Mouse (Mus musculus): ENCODE measurements around the gene Tdp1. TPM values are rescaled to one million over a fixed set of nuclear protein-coding genes. Genes with fewer than 3 reads are reported as not detected.

Tdp1 gene
- polyA plus RNA-seq, 1 experiment from 2014 or later: 69.7 TPM

- Histone ChIP-seq H3K27ac (no peak overlapping the region), H3K4me1 (peaks cover 17% of the 10 kb centered on the region; the same call in 1 of the 2 replicates), H3K4me2 (no peak overlapping the region), H3K36me3 (peaks cover 10% of the 10 kb centered on the region; the same call in 1 of the 2 replicates), H3K4me3 (no peak overlapping the region), H3K9ac (no peak overlapping the region), H3K27me3 (no peaks in the 10 kb centered on the region), H3K9me3 (no peaks in the 10 kb centered on the region)
- peak; percentile 17; the same call in 1 of the 2 replicates for ATAC-seq (ENCODE audit: borderline replicate concordance, extremely low read depth, low FRiP score, low TSS enrichment)
- 58% methylated on average over 3 of the region's 3 CpGs for WGBS
Observed at GRCm38 (mm10) chr12:99933630-99934029, 49.3 kb downstream of the Tdp1 start.

- peaks cover 10% of the 10 kb centered on the region; the same call in 1 of the 2 replicates for H3K36me3 ChIP-seq
- H3K4me2 ChIP-seq: no peak overlapping the region
- no peak for ATAC-seq (ENCODE audit: borderline replicate concordance, extremely low read depth, low FRiP score, low TSS enrichment)
- 83% methylated on average over 8 of the region's 8 CpGs for WGBS
- H3K27ac ChIP-seq: no peak overlapping the region
- H3K9ac ChIP-seq: no peak overlapping the region
- no peaks in the 10 kb centered on the region for H3K27me3 ChIP-seq
- H3K4me1 ChIP-seq: peaks cover 23% of the 10 kb centered on the region; the same call in 1 of the 2 replicates
- H3K9me3 ChIP-seq: no peaks in the 10 kb centered on the region
- H3K4me3 ChIP-seq: no peak overlapping the region
Observed at GRCm38 (mm10) chr12:99935403-99935802, 51.1 kb downstream of the Tdp1 start.

- no peaks in the 10 kb centered on the region for H3K9me3 ChIP-seq
- peaks cover 23% of the 10 kb centered on the region; the same call in 1 of the 2 replicates for H3K4me1 ChIP-seq
- 38% methylated on average over 4 of the region's 4 CpGs for WGBS
- H3K9ac ChIP-seq: no peak overlapping the region
- no peak overlapping the region; the same call in 1 of the 2 replicates for H3K4me2 ChIP-seq
- peak; percentile 92 for ATAC-seq (ENCODE audit: borderline replicate concordance, extremely low read depth, low FRiP score, low TSS enrichment)
- H3K27ac ChIP-seq: peak overlapping the region; percentile 80
- no peak overlapping the region for H3K4me3 ChIP-seq
- H3K36me3 ChIP-seq: peaks cover 15% of the 10 kb centered on the region; the same call in 1 of the 2 replicates
- no peaks in the 10 kb centered on the region for H3K27me3 ChIP-seq
Observed at GRCm38 (mm10) chr12:99938476-99938875, 54.2 kb downstream of the Tdp1 start.

GRCm38 (mm10) chr12:99939179-99939578, 54.9 kb downstream of the Tdp1 start:
- 50% methylated on average over 6 of the region's 6 CpGs for WGBS
- H3K4me1 ChIP-seq: peaks cover 21% of the 10 kb centered on the region; the same call in 1 of the 2 replicates
- peak overlapping the region; percentile 75 for H3K27ac ChIP-seq
- no peak overlapping the region for H3K9ac ChIP-seq
- H3K4me3 ChIP-seq: no peak overlapping the region
- H3K27me3 ChIP-seq: no peaks in the 10 kb centered on the region
- ATAC-seq (ENCODE audit: borderline replicate concordance, extremely low read depth, low FRiP score, low TSS enrichment): peak; percentile 77; the same call in 1 of the 2 replicates
- no peaks in the 10 kb centered on the region for H3K9me3 ChIP-seq
- H3K4me2 ChIP-seq: no peak overlapping the region
- peaks cover 15% of the 10 kb centered on the region; the same call in 1 of the 2 replicates for H3K36me3 ChIP-seq

- WGBS: 91% methylated on average over 7 of the region's 7 CpGs
- Histone ChIP-seq H3K27ac (no peak overlapping the region), H3K27me3 (no peaks in the 10 kb centered on the region), H3K36me3 (peaks cover 10% of the 10 kb centered on the region; the same call in 1 of the 2 replicates), H3K4me2 (no peak overlapping the region), H3K9ac (no peak overlapping the region), H3K4me1 (peaks cover 21% of the 10 kb centered on the region; the same call in 1 of the 2 replicates), H3K9me3 (no peaks in the 10 kb centered on the region), H3K4me3 (no peak overlapping the region)
- no peak for ATAC-seq (ENCODE audit: borderline replicate concordance, extremely low read depth, low FRiP score, low TSS enrichment)
Observed at GRCm38 (mm10) chr12:99940704-99941103, 56.4 kb downstream of the Tdp1 start.

- H3K9me3 ChIP-seq: no peaks in the 10 kb centered on the region
- no peak overlapping the region for H3K4me3 ChIP-seq
- H3K27me3 ChIP-seq: no peaks in the 10 kb centered on the region
- no peak overlapping the region for H3K9ac ChIP-seq
- H3K4me2 ChIP-seq: no peak overlapping the region
- peaks cover 18% of the 10 kb centered on the region; the same call in 1 of the 2 replicates for H3K36me3 ChIP-seq
- H3K27ac ChIP-seq: no peak overlapping the region
- ATAC-seq (ENCODE audit: borderline replicate concordance, extremely low read depth, low FRiP score, low TSS enrichment): no peak
- 83% methylated on average over 8 of the region's 8 CpGs for WGBS
- H3K4me1 ChIP-seq: peaks cover 13% of the 10 kb centered on the region; the same call in 1 of the 2 replicates
Observed at GRCm38 (mm10) chr12:99942441-99942840, 58.1 kb downstream of the Tdp1 start.

- H3K4me2 ChIP-seq: no peak overlapping the region
- H3K4me1 ChIP-seq: peaks cover 2% of the 10 kb centered on the region; the same call in 1 of the 2 replicates
- H3K27ac ChIP-seq: no peak overlapping the region
- no peaks in the 10 kb centered on the region for H3K9me3 ChIP-seq
- WGBS: 59% methylated on average over 7 of the region's 7 CpGs
- H3K9ac ChIP-seq: no peak overlapping the region
- no peaks in the 10 kb centered on the region for H3K27me3 ChIP-seq
- ATAC-seq (ENCODE audit: borderline replicate concordance, extremely low read depth, low FRiP score, low TSS enrichment): no peak
- H3K4me3 ChIP-seq: no peak overlapping the region
- no peaks in the 10 kb centered on the region; the same call in 1 of the 2 replicates for H3K36me3 ChIP-seq
Observed at GRCm38 (mm10) chr12:99952928-99953327, 68.6 kb downstream of the Tdp1 start.

- no peaks in the 10 kb centered on the region for H3K9me3 ChIP-seq
- H3K4me1 ChIP-seq: peaks cover 14% of the 10 kb centered on the region; the same call in 1 of the 2 replicates
- no peak overlapping the region for H3K27ac ChIP-seq
- no peak for ATAC-seq (ENCODE audit: borderline replicate concordance, extremely low read depth, low FRiP score, low TSS enrichment)
- H3K27me3 ChIP-seq: peaks cover 4% of the 10 kb centered on the region
- WGBS: 77% methylated on average over 7 of the region's 7 CpGs
- H3K9ac ChIP-seq: no peak overlapping the region
- no peaks in the 10 kb centered on the region; the same call in 1 of the 2 replicates for H3K36me3 ChIP-seq
- no peak overlapping the region for H3K4me2 ChIP-seq
- no peak overlapping the region for H3K4me3 ChIP-seq
Observed at GRCm38 (mm10) chr12:99956411-99956810, 72.1 kb downstream of the Tdp1 start.

- ATAC-seq (ENCODE audit: borderline replicate concordance, extremely low read depth, low FRiP score, low TSS enrichment): peak; percentile 56; the same call in 1 of the 2 replicates
- H3K27me3 ChIP-seq: peaks cover 10% of the 10 kb centered on the region
- no peaks in the 10 kb centered on the region; the same call in 1 of the 2 replicates for H3K36me3 ChIP-seq
- 60% methylated on average over 9 of the region's 9 CpGs for WGBS
- peak overlapping the region; percentile 55 for H3K27ac ChIP-seq
- no peak overlapping the region for H3K4me2 ChIP-seq
- H3K4me1 ChIP-seq: peaks cover 14% of the 10 kb centered on the region; the same call in 1 of the 2 replicates
- no peak overlapping the region for H3K9ac ChIP-seq
- H3K9me3 ChIP-seq: no peaks in the 10 kb centered on the region
- no peak overlapping the region for H3K4me3 ChIP-seq
Observed at GRCm38 (mm10) chr12:99958068-99959060, 74.0 kb downstream of the Tdp1 start.

- no peak overlapping the region for H3K9ac ChIP-seq
- ATAC-seq (ENCODE audit: borderline replicate concordance, extremely low read depth, low FRiP score, low TSS enrichment): no peak
- H3K4me2 ChIP-seq: no peak overlapping the region
- H3K4me1 ChIP-seq: peaks cover 17% of the 10 kb centered on the region
- peaks cover 18% of the 10 kb centered on the region for H3K27me3 ChIP-seq
- H3K9me3 ChIP-seq: no peaks in the 10 kb centered on the region
- no peak overlapping the region for H3K4me3 ChIP-seq
- no peaks in the 10 kb centered on the region; the same call in 1 of the 2 replicates for H3K36me3 ChIP-seq
- no peak overlapping the region for H3K27ac ChIP-seq
Observed at GRCm38 (mm10) chr12:99959291-99959690, 75.0 kb downstream of the Tdp1 start.

- H3K9ac ChIP-seq: no peak overlapping the region
- H3K9me3 ChIP-seq: no peaks in the 10 kb centered on the region
- whole genome bisulfite sequencing: 32% methylated on average over 10 of the region's 10 CpGs
- H3K36me3 ChIP-seq: no peaks in the 10 kb centered on the region; the same call in 1 of the 2 replicates
- H3K27ac ChIP-seq: no peak overlapping the region
- no peak overlapping the region for H3K4me3 ChIP-seq
- H3K4me2 ChIP-seq: no peak overlapping the region
- peaks cover 24% of the 10 kb centered on the region for H3K27me3 ChIP-seq
- peaks cover 24% of the 10 kb centered on the region for H3K4me1 ChIP-seq
- no peak for ATAC-seq (ENCODE audit: borderline replicate concordance, extremely low read depth, low FRiP score, low TSS enrichment)
Observed at GRCm38 (mm10) chr12:99959930-99960329, 75.6 kb downstream of the Tdp1 start.

GRCm38 (mm10) chr12:99960675-99961074, 76.4 kb downstream of the Tdp1 start:
- 79% methylated on average over 7 of the region's 7 CpGs for WGBS
- H3K9ac ChIP-seq: no peak overlapping the region
- ATAC-seq (ENCODE audit: borderline replicate concordance, extremely low read depth, low FRiP score, low TSS enrichment): no peak

More at GRCm38 (mm10) chr12:99960675-99961074, 76.4 kb downstream of the Tdp1 start:
- no peak overlapping the region for H3K4me2 ChIP-seq
- H3K4me3 ChIP-seq: no peak overlapping the region
- H3K9me3 ChIP-seq: no peaks in the 10 kb centered on the region
- H3K36me3 ChIP-seq: no peaks in the 10 kb centered on the region
- no peak overlapping the region for H3K27ac ChIP-seq
- peaks cover 31% of the 10 kb centered on the region for H3K4me1 ChIP-seq
- peaks cover 31% of the 10 kb centered on the region for H3K27me3 ChIP-seq
